Mouse (Mus musculus) kidney, postnatal 0 days (tissue): ENCODE measurements at regions not wholly inside any gene's neighbourhood (a gene's known extent, or its start where the extent isn't known, plus 50 kb on each side); places are given as distances from the start of the nearest gene placed in this dataset.
A peak's percentile ranks its signal among the peaks of the same experiment; 100 is the strongest.

Experiments
- ATAC-seq: fragments of 200-750 bp; cut with Nextera tagmentation; replicated peaks from 2 replicates; pipeline ENCODE4 v1.8.0; 2017; ENCODE audit warnings: low read depth, moderate number of reproducible peaks, moderate TSS enrichment, moderate library complexity; ENCODE audit not compliant: low FRiP score
- DNase-seq: peaks from one replicate; pipeline ENCODE4 v3.0.0-alpha.2; 2016; ENCODE audit warnings: low spot score
- H3K27ac ChIP-seq: fragments of 300-500 bp; sonication (generic); 2 replicates; pipeline ENCODE4 v1.5.1; 2014; ENCODE audit warnings: mild to moderate bottlenecking
- H3K27me3 ChIP-seq: fragments of 300-500 bp; sonication (generic); 2 replicates; pipeline ENCODE4 v1.6.1; 2014; ENCODE audit warnings: low read length, mixed read lengths; ENCODE audit not compliant: insufficient read depth
- H3K36me3 ChIP-seq: fragments of 300-500 bp; sonication (generic); 2 replicates; pipeline ENCODE4 v1.6.1; 2014; ENCODE audit warnings: low read length, mixed read lengths; ENCODE audit not compliant: insufficient read depth
- H3K4me1 ChIP-seq: fragments of 300-500 bp; sonication (generic); replicated peaks from 2 replicates; pipeline ENCODE4 v1.6.1; 2014; ENCODE audit warnings: antibody characterized with exemption, low read length, mixed read lengths; ENCODE audit not compliant: insufficient read depth
- H3K4me2 ChIP-seq: fragments of 300-500 bp; sonication (generic); 2 replicates; pipeline ENCODE4 v1.6.1; 2014; ENCODE audit warnings: mild to moderate bottlenecking, low read length, moderate library complexity, mixed read lengths
- H3K4me3 ChIP-seq: fragments of 300-500 bp; sonication (generic); replicated peaks from 2 replicates; pipeline ENCODE4 v1.5.1; 2014; ENCODE audit warnings: low read depth, low read length
- H3K9ac ChIP-seq: fragments of 300-500 bp; sonication (generic); 2 replicates; pipeline ENCODE4 v1.6.1; 2014; ENCODE audit warnings: low read depth, low read length
- H3K9me3 ChIP-seq: fragments of 300-500 bp; sonication (generic); replicated peaks from 2 replicates; pipeline ENCODE4 v1.6.1; 2016; ENCODE audit warnings: low read length, inconsistent platforms, mixed read lengths
- CTCF ChIP-seq: IDR thresholded peaks from 2 replicates; pipeline ENCODE4 v1.5.1; 2016; ENCODE audit warnings: antibody characterized with exemption, low read depth, mild to moderate bottlenecking, moderate library complexity
- WGBS: fragments of 180-500 bp; shearing (Covaris S2); extraction: QIAGEN DNeasy Blood & Tissue Kit; methylation state at CpG from one replicate; pipeline ENCODE4 v1.1.7; 2014; 5-methylcytosine and 5-hydroxymethylcytosine counted together

DNA sequence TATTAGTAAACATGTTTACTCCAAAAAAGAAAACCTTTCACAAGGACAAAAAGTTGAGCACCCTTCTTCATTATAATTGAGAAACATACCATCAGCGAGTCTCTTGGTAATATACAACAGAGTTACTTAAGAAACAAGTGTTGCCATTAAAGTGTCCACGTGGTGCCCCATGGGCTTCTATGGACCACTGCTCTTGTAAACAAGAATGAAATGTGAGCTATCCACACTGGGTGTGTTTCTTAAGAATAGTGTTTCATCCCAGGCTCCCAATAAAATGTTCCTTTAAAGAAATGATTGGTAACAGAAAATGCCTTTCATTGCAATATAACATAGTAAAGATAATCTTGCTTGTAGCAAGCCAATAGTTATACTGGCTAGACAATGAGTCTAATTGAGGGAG is 803.6 kb upstream of the Acvr2a start:
- Histone ChIP-seq H3K9me3 (no peaks in the 10 kb centered on the region), H3K4me2 (no peak overlapping the region), H3K36me3 (no peaks in the 10 kb centered on the region), H3K4me3 (no peak overlapping the region), H3K4me1 (no peaks in the 10 kb centered on the region), H3K27ac (no peak overlapping the region), H3K27me3 (no peaks in the 10 kb centered on the region), H3K9ac (no peak overlapping the region)
- no peak for TF ChIP-seq CTCF
- peak; percentile 9 for DNase-seq
- ATAC-seq: no peak
- WGBS: 49% methylated on average over 2 of the region's 2 CpGs

DNA sequence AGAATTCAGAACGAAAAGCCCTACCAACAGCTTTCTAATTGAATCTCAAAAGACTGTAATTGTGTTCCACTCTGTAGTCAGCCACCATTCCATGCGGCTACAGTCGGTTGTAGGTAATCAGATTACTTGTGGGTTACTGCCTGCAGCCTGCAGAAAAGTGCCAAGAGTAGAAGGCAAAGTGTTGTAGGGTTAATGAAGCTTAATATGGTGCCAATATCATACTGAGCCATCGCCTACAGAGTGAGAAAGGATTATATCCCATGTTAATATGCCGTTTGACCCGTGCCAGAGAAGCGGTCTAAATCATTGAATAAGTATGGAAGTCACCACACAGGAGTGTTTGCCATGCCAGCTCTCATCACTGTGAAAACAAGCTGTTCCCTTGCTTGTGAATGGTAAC is 786.4 kb upstream of the Acvr2a start:
- Histone ChIP-seq H3K9me3 (no peaks in the 10 kb centered on the region), H3K27me3 (no peaks in the 10 kb centered on the region), H3K4me3 (no peak overlapping the region), H3K36me3 (no peaks in the 10 kb centered on the region), H3K9ac (no peak overlapping the region), H3K27ac (no peak overlapping the region), H3K4me1 (no peaks in the 10 kb centered on the region), H3K4me2 (no peak overlapping the region)
- 71% methylated on average over 7 of the region's 7 CpGs for WGBS
- ATAC-seq: no peak
- TF ChIP-seq CTCF: no peak
- DNase-seq: no peak

DNA sequence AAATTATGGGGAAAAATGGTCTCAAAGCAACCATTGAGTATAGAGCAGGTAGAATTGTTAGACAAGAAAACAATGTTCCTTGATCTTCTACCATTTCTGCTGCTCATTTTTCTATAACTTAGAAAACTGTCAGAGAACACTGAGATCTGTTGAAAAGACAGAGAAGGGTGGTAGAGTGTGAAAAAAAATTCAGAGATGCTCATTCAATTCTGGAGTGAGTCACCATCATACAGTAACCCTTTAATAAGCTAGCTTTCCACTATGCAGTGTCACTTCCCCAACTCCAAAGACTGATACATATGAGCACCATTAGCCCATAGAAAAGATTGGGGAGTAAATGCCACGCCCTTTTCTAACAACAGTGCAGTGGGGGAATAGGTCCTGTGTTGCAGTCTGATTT is 752.5 kb upstream of the Acvr2a start:
- no peaks in the 10 kb centered on the region for H3K27me3 ChIP-seq
- no peak overlapping the region for H3K4me3 ChIP-seq
- no peak for TF ChIP-seq CTCF
- H3K27ac ChIP-seq: no peak overlapping the region
- no peak overlapping the region for H3K4me2 ChIP-seq
- 52% methylated on average over 1 of the region's 1 CpGs for whole genome bisulfite sequencing
- ATAC-seq (no peak), DNase-seq (no peak)
- H3K36me3 ChIP-seq: no peaks in the 10 kb centered on the region
- H3K4me1 ChIP-seq: no peaks in the 10 kb centered on the region
- H3K9ac ChIP-seq: no peak overlapping the region
- H3K9me3 ChIP-seq: no peaks in the 10 kb centered on the region

DNA sequence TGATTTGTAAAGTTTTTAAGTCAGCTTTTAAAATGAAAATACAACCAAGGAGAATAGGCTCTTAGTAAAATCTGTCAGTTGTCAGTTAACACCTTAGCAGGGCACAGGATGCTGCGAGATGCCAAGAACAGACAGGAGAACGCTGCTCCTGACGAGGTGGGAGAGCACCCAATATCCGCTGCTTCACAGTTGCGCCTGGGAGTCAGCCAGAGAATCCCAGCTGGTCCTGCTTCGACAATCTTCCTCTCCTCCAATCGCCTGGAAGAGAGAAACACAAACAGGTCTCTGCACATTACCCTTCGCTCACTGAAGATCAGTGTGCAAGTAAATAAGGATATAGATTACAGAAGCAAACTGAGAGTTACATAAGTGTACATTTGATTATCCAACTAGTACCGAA is 750.5 kb upstream of the Acvr2a start:
- no peak overlapping the region for H3K9ac ChIP-seq
- WGBS: 60% methylated on average over 9 of the region's 9 CpGs
- no peak for TF ChIP-seq CTCF
- H3K36me3 ChIP-seq: no peaks in the 10 kb centered on the region
- H3K4me1 ChIP-seq: no peaks in the 10 kb centered on the region
- ATAC-seq: no peak
- no peaks in the 10 kb centered on the region for H3K9me3 ChIP-seq
- no peak for DNase-seq
- no peaks in the 10 kb centered on the region for H3K27me3 ChIP-seq
- no peak overlapping the region for H3K27ac ChIP-seq
- H3K4me2 ChIP-seq: no peak overlapping the region
- no peak overlapping the region for H3K4me3 ChIP-seq

DNA sequence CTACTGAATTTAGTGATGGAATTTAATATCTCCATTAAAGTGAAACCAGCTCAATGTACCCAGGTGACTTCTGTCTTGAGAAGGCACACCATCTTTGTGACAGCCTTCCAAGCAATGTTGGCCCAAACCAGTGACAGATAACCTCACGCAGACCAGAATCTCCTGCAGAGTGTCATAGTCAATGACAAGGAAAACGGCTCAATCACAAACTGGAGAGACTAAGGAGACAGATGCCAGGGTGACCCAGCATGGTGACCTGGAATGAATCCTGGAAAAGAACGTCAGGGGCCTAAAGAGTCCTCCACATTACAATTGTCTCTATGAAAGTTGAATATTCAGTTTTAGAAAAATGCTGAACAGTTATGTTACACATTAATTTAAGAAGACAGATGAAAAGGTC is 748.7 kb upstream of the Acvr2a start:
- Histone ChIP-seq H3K27me3 (no peaks in the 10 kb centered on the region), H3K4me1 (no peaks in the 10 kb centered on the region), H3K9me3 (no peaks in the 10 kb centered on the region), H3K4me2 (no peak overlapping the region), H3K4me3 (no peak overlapping the region), H3K36me3 (no peaks in the 10 kb centered on the region), H3K9ac (no peak overlapping the region), H3K27ac (no peak overlapping the region)
- no peak for TF ChIP-seq CTCF
- DNase-seq (no peak), ATAC-seq (no peak)
- WGBS: 65% methylated on average over 3 of the region's 3 CpGs

DNA sequence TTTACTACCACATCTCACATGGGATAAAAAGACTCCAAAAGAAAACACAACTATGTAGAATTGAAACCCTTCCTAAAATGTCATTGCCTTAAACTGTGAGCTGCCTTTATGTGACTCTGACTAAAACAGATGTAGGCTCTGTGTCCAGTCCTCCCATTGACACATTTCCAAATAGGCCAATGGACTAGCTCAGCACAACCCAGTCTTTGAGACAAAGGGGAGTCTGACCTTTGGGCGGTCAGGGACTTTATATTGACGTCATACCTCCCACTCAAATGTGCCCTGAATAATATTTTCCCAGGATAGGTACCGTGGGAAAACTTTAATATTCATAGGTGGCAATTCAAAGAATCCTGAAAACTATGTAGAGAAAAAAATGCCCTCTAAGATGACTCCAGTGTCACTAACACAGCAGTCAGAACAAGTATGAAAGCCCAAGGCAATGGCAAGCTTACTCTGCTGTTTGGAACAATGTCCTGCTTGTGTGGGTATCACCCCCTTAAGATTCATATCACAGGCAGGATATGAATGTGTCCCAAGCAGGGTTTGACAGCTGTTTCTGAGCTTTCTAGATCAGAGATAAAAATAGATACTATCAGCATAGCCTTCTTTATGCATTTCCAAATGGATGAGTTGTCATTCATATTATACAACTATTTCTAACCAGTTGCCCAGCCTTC is 731.6 kb upstream of the Acvr2a start:
- WGBS: 65% methylated on average over 3 of the region's 3 CpGs
- no peak overlapping the region for H3K27ac ChIP-seq
- TF ChIP-seq CTCF: no peak

DNA sequence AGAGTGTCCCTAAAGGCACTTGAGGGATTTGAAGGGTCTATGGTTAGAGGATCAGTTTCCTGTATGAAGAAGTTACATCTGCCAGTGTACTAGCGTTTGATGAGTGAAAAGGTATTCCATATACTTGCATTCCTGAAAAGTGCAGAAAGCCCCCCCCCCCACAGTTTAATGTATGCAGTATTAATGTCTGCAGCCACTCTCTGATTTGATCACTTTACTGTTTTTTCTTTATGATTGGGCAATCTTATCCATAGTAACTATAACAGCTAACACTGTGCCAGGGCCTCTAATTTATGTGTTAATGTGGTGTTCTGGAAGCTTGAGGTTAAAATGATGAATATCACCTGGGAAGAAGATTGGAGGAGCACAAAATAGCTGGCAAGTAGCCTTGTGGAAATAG is 715.6 kb upstream of the Acvr2a start:
- no peak for ATAC-seq
- Histone ChIP-seq H3K9me3 (no peaks in the 10 kb centered on the region), H3K9ac (no peak overlapping the region), H3K4me3 (no peak overlapping the region), H3K4me1 (0 out of 2 replicates have a peak, but pooled peaks cover 4% of the 10 kb centered on the region), H3K27ac (no peak overlapping the region), H3K36me3 (no peaks in the 10 kb centered on the region), H3K4me2 (no peak overlapping the region), H3K27me3 (no peaks in the 10 kb centered on the region)
- WGBS: 80% methylated on average over 1 of the region's 1 CpGs
- no peak for DNase-seq
- TF ChIP-seq CTCF: no peak

More for the DNA sequence above, 731.6 kb upstream of the Acvr2a start:
- no peak overlapping the region for H3K9ac ChIP-seq
- no peak overlapping the region for H3K4me3 ChIP-seq
- H3K4me1 ChIP-seq: no peaks in the 10 kb centered on the region
- ATAC-seq (no peak), DNase-seq (no peak)
- no peaks in the 10 kb centered on the region for H3K36me3 ChIP-seq
- no peaks in the 10 kb centered on the region for H3K27me3 ChIP-seq
- H3K9me3 ChIP-seq: no peaks in the 10 kb centered on the region
- H3K4me2 ChIP-seq: no peak overlapping the region
